Mouse (Mus musculus) liver, embryonic 16.5 days (tissue): ENCODE measurements at regions not wholly inside any gene's neighbourhood (a gene's known extent, or its start where the extent isn't known, plus 50 kb on each side); places are given as distances from the start of the nearest gene placed in this dataset.

Source experiments
- ATAC-seq: fragments of 200-750 bp; cut with Nextera tagmentation; 2 replicates; pipeline ENCODE4 v1.8.0; 2017; ENCODE audit warnings: low read depth, mild to moderate bottlenecking, moderate number of reproducible peaks, moderate library complexity
- H3K27ac ChIP-seq: fragments of 300-500 bp; sonication (generic); 2 replicates; pipeline ENCODE4 v1.5.1; 2014; ENCODE audit warnings: mild to moderate bottlenecking, low read length
- H3K27me3 ChIP-seq: fragments of 300-500 bp; sonication (generic); 2 replicates; pipeline ENCODE4 v1.6.1; 2014; ENCODE audit warnings: low read depth, low read length, mixed read lengths; ENCODE audit not compliant: control insufficient read depth, insufficient read depth
- H3K36me3 ChIP-seq: fragments of 300-500 bp; sonication (generic); 2 replicates; pipeline ENCODE4 v1.6.1; 2014; ENCODE audit warnings: mild to moderate bottlenecking; ENCODE audit not compliant: control insufficient read depth, insufficient read depth
- H3K4me1 ChIP-seq: fragments of 300-500 bp; sonication (generic); 2 replicates; pipeline ENCODE4 v1.6.1; 2014; ENCODE audit warnings: low read depth, low read length, mixed read lengths; ENCODE audit not compliant: control insufficient read depth
- H3K4me2 ChIP-seq: fragments of 300-500 bp; sonication (generic); 2 replicates; pipeline ENCODE4 v1.6.1; 2014; ENCODE audit warnings: low read depth, low read length, mixed read lengths
- H3K4me3 ChIP-seq: fragments of 300-500 bp; sonication (generic); 2 replicates; pipeline ENCODE4 v1.5.1; 2014; ENCODE audit warnings: low read depth, mild to moderate bottlenecking, low read length
- H3K9ac ChIP-seq: fragments of 300-500 bp; sonication (generic); 2 replicates; pipeline ENCODE4 v1.6.1; 2014; ENCODE audit warnings: low read depth, low read length
- H3K9me3 ChIP-seq: fragments of 300-500 bp; sonication (generic); replicated peaks from 2 replicates; pipeline ENCODE4 v1.6.1; 2016; ENCODE audit warnings: low read length; ENCODE audit not compliant: control insufficient read depth
- WGBS: fragments of 180-500 bp; shearing (Covaris S2); extraction: QIAGEN DNeasy Blood & Tissue Kit; methylation state at CpG from one replicate; pipeline ENCODE4 v1.1.7; 2014; ENCODE audit not compliant: insufficient replicate concordance; 5-methylcytosine and 5-hydroxymethylcytosine counted together

DNA sequence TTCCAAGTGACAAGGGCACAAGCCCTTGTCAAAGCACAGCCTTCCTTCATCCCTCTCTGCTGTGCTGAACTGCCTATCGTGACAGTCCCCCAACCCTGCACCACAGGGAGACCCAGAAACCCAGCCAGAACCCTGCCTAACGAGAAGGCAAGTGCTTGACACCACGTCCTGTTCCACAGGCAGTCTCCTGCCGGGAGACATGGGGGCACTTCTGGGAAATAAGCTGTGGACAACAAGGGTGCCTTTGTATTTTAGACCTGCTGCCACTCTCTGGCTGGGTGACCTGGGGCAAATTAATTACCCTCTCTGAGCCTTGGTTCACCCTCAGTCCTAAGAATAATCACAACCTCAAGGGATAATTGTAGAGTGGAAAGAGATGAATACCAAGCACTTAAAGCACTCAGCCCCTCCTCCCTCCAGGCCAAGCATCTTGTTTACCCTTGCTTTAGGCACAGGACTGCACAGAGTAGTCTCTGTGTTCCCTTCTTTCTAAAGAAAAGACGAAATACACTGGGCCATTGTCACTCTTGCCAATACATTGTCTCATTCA is 177.6 kb downstream of the Tle3 start:
- Histone ChIP-seq H3K4me3 (no peak overlapping the region), H3K4me2 (no peak overlapping the region), H3K4me1 (no peaks in the 10 kb centered on the region), H3K36me3 (no peaks in the 10 kb centered on the region), H3K27me3 (no peaks in the 10 kb centered on the region), H3K27ac (no peak overlapping the region), H3K9ac (no peak overlapping the region), H3K9me3 (no peaks in the 10 kb centered on the region)
- no peak for ATAC-seq
- 43% methylated on average over 5 of the region's 5 CpGs for WGBS

DNA sequence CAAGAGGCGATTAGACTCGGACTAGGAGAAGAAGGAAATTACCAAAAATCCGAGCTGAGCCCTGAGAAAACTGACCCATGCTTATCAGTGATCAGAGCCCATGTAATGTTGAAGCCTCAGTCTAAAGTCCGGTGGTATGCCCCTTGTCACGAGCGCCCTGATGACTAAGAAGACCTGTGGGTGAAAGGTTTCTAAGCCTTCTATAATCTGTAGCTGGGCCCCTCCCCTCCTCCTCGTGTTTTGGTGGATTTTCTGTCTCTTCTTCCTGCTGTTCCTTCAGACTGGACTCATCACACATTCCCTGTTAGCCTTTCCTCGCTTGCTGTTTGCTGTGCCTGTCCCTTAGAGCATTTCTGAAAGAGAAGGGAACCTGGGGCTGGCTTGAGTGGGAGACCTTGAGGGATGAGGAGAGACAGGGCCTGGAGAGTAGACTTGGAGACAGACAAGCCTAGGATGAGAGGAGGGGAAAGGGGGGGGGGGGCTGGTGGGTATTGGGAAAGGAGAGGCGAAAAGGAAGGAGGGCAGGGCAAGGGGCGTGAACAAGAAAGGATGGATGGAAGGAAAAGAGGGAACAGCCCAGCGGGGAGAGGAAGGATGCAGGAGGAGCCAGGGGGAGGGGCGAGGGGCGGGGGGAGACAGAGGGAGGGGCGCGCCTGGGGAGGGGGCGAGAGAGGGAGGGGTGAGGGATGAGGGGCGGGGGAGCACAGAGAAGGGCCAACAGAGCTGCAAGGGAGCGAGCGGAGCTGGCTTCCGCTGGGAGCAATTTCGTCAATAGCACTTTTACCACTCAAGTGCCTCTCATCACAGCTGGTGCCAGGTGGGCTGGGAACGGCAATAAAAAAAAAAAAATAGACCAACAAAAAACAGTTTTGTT is 165.4 kb downstream of the Tle3 start:
- no peaks in the 10 kb centered on the region for H3K27me3 ChIP-seq
- H3K4me1 ChIP-seq: no peaks in the 10 kb centered on the region
- no peaks in the 10 kb centered on the region for H3K9me3 ChIP-seq
- no peak overlapping the region for H3K9ac ChIP-seq
- no peak overlapping the region for H3K4me3 ChIP-seq
- WGBS: 24% methylated on average over 19 of the region's 22 CpGs
- H3K27ac ChIP-seq: no peak overlapping the region
- H3K4me2 ChIP-seq: no peak overlapping the region
- H3K36me3 ChIP-seq: no peaks in the 10 kb centered on the region
- no peak for ATAC-seq

DNA sequence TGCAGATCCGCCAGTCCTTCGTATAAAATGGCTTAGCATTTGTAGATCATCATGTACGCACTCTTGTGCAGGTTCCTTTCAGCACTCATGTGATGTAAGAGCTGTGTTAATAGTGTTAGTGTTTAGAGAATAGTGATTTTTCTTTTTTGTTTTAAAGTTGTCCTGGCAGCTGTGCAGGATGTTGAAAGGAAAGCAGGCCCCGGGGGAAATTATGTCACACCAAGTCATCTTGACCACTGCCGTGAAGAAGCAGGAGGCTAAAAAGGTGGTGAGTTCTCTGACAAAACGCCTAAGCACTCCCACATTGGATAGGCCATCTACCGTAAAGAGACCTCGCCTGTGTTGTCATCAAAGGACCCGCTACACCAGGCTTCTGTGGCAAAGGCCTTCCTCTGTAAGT is 161.1 kb downstream of the Tle3 start:
- no peak for ATAC-seq
- Histone ChIP-seq H3K4me2 (no peak overlapping the region), H3K4me3 (no peak overlapping the region), H3K27ac (no peak overlapping the region), H3K9ac (no peak overlapping the region), H3K4me1 (no peaks in the 10 kb centered on the region), H3K36me3 (no peaks in the 10 kb centered on the region), H3K9me3 (no peaks in the 10 kb centered on the region), H3K27me3 (no peaks in the 10 kb centered on the region)
- WGBS: 59% methylated on average over 9 of the region's 9 CpGs

DNA sequence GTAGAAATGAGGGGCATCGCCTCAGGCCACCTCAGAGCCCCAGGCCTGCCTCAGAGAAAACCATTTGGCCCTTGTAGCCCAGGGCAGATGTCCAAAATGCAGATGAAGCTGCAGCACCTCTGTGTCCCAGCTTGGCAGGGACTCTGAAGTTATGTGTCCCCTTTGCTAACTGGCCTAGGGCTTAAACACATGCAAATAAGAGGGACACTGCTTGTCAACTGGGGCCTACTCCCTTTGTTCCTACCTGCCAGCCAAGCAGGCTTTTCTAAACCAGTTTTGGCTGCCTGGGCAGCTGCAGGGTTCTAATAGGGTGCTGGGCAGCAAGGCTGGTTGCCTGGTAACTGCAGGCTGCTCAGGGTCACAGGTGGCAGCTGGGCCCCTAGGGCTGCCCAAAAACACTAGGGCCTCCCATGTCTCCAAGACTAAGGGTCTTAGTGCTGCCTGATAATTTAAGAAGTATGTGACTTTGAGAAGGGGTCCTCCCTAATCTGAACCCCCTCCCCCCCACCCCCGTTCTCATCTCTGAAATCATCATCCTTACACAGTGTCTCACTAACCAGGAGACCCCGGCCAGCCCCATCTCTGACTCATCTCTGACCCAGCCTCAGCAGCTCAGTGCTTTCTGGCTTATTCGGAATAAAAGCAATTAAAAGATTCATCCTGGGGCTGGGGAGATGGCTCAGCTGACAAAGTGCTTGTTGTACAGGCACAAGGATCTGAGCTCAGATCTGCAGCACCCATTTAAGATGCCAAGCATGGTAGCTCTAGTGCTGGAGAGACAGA is 158.3 kb downstream of the Tle3 start:
- Histone ChIP-seq H3K27ac (no peak overlapping the region), H3K36me3 (no peaks in the 10 kb centered on the region), H3K9me3 (no peaks in the 10 kb centered on the region), H3K9ac (no peak overlapping the region), H3K4me2 (no peak overlapping the region), H3K4me1 (no peaks in the 10 kb centered on the region), H3K27me3 (no peaks in the 10 kb centered on the region), H3K4me3 (no peak overlapping the region)
- 58% methylated on average over 4 of the region's 4 CpGs for WGBS
- ATAC-seq: no peak

DNA sequence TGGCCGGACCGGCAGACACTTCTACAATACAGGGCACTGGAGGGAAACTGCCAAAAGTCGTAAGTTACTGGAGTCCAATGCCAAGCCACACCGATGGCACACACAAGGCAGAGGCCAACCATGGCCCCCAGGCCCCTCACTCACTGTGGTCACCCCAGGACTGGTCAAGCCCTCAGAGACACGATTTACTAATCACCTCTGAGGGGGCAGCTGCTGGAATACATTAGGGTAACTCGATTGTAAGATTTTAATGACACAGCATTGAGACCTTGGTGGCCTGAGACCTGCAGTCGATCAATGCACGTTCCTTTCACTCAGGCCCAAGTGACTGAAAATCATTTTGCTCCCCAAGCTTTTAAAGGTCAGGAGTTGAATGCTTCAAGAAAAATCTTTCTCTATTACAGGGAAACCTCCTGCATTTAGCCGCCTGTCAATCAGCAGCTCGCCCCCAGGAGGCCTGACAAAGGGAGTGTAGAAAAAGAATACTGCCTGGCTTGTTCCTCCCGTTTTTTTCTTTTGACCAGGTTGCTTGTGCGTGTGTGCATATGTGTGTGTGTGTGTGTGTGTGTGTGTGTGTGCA is 156.2 kb downstream of the Tle3 start:
- Histone ChIP-seq H3K4me1 (no peaks in the 10 kb centered on the region), H3K4me2 (no peak overlapping the region), H3K27ac (no peak overlapping the region), H3K9ac (no peak overlapping the region), H3K27me3 (no peaks in the 10 kb centered on the region), H3K36me3 (no peaks in the 10 kb centered on the region), H3K4me3 (no peak overlapping the region), H3K9me3 (no peaks in the 10 kb centered on the region)
- WGBS: 56% methylated on average over 12 of the region's 12 CpGs
- ATAC-seq: no peak

DNA sequence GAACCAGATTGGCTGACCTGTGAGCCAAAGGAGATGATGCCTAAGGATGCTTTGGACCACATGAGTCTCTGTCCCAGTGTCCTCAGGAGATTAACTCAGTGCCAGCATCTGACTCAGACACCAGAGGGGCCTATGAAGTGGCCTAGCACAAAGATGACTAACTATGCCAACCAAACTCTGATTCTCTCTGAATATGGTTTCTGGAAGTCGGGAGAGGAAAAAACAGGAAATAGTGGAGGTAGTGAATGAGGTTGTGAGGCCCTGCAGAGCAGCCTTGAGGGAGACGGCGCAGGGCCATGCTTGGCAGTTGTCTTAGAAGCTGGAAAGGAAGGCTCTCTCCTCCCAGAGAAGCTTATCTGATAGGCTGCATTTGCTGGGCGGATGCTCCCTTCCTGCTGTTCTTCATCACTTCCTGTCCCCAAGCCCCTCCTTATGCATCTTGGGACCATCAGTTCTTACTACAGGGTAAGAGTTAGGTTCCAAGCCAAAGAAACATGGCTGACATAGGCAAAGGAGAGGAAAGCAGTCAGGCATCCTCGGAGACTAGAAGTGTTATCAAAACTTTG is 155.4 kb downstream of the Tle3 start:
- no peak for ATAC-seq
- no peaks in the 10 kb centered on the region for H3K4me1 ChIP-seq
- no peaks in the 10 kb centered on the region for H3K9me3 ChIP-seq
- H3K36me3 ChIP-seq: no peaks in the 10 kb centered on the region
- H3K27me3 ChIP-seq: no peaks in the 10 kb centered on the region
- H3K4me2 ChIP-seq: no peak overlapping the region
- no peak overlapping the region for H3K9ac ChIP-seq
- 48% methylated on average over 5 of the region's 5 CpGs for WGBS
- H3K27ac ChIP-seq: no peak overlapping the region
- H3K4me3 ChIP-seq: no peak overlapping the region

DNA sequence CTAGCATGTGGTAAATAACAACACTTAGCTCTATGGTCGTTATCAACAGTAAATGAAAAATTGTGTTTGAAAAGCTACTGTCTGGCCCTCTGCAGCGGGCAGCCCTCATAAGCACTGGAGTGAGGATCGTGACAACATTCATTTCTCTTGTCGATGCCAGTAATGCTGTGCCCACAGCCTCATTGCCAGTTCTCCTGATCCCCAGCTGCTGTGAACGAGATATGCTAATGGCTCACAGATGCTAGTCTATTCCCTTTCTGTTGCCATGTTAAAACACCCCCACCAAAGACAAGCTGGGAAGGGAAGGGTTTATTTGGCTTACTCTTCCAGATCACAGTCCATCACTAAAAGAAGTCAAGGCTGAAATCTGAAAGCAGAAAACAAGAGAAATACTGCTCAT is 148.0 kb downstream of the Tle3 start:
- H3K4me1 ChIP-seq: no peaks in the 10 kb centered on the region
- no peaks in the 10 kb centered on the region for H3K36me3 ChIP-seq
- no peak overlapping the region for H3K9ac ChIP-seq
- WGBS: 60% methylated on average over 5 of the region's 5 CpGs
- H3K27me3 ChIP-seq: no peaks in the 10 kb centered on the region
- no peak for ATAC-seq
- no peak overlapping the region for H3K27ac ChIP-seq
- H3K9me3 ChIP-seq: no peaks in the 10 kb centered on the region
- H3K4me2 ChIP-seq: no peak overlapping the region
- H3K4me3 ChIP-seq: no peak overlapping the region

DNA sequence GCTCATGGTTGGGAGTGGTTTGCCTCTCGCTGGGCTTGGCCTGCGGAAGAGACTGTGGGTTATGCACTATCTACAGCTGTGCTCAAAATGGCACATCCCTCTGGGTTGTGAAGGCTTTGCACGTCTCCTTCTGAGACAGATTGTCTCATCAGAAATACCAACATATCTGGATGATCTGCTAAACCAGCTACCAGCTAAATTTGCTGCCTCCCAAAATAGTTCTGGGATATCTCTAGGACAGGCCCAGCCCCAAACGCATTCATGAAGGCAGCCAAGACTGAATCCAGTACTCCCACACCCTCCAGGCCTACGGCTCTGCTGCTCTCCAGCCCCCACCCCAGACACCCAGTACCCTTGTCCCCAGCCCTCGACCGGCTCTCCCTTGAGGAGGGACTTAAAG is 145.7 kb downstream of the Tle3 start:
- ATAC-seq: no peak
- H3K4me3 ChIP-seq: no peak overlapping the region
- no peaks in the 10 kb centered on the region for H3K9me3 ChIP-seq
- no peak overlapping the region for H3K27ac ChIP-seq
- WGBS: 65% methylated on average over 7 of the region's 7 CpGs
- H3K4me1 ChIP-seq: no peaks in the 10 kb centered on the region
- no peaks in the 10 kb centered on the region for H3K27me3 ChIP-seq
- H3K9ac ChIP-seq: no peak overlapping the region
- H3K4me2 ChIP-seq: no peak overlapping the region
- no peaks in the 10 kb centered on the region for H3K36me3 ChIP-seq
